Mouse (Mus musculus) forebrain, embryonic 13.5 days (tissue): ENCODE measurements at regions not wholly inside any gene's neighbourhood (a gene's known extent, or its start where the extent isn't known, plus 50 kb on each side); places are given as distances from the start of the nearest gene placed in this dataset.

Experiments
- ATAC-seq: fragments of 200-750 bp; cut with Nextera tagmentation; 2 replicates; pipeline ENCODE4 v1.8.0; 2017
- H3K27ac ChIP-seq: fragments of 300-500 bp; sonication (generic); 2 replicates; pipeline ENCODE4 v1.5.1; 2015; ENCODE audit warnings: inconsistent platforms, mild to moderate bottlenecking, moderate library complexity
- H3K27me3 ChIP-seq: fragments of 300-500 bp; sonication (generic); 2 replicates; pipeline ENCODE4 v1.6.1; 2015; ENCODE audit warnings: mild to moderate bottlenecking, inconsistent platforms
- H3K36me3 ChIP-seq: fragments of 300-500 bp; sonication (generic); 2 replicates; pipeline ENCODE4 v1.6.1; 2015; ENCODE audit warnings: mild to moderate bottlenecking, inconsistent platforms; ENCODE audit not compliant: poor library complexity, severe bottlenecking
- H3K4me1 ChIP-seq: fragments of 300-500 bp; sonication (generic); 2 replicates; pipeline ENCODE4 v1.6.1; 2015; ENCODE audit warnings: inconsistent platforms
- H3K4me2 ChIP-seq: fragments of 300-500 bp; sonication (generic); 2 replicates; pipeline ENCODE4 v1.6.1; 2015; ENCODE audit warnings: inconsistent platforms, mild to moderate bottlenecking, moderate library complexity
- H3K4me3 ChIP-seq: fragments of 300-500 bp; sonication (generic); 2 replicates; pipeline ENCODE4 v1.5.1; 2015; ENCODE audit warnings: mild to moderate bottlenecking, inconsistent platforms
- H3K9ac ChIP-seq: fragments of 300-500 bp; sonication (generic); 2 replicates; pipeline ENCODE4 v1.6.1; 2015; ENCODE audit warnings: mild to moderate bottlenecking, inconsistent platforms
- H3K9me3 ChIP-seq: fragments of 300-500 bp; sonication (generic); replicated peaks from 2 replicates; pipeline ENCODE4 v1.6.1; 2016; ENCODE audit warnings: inconsistent platforms
- WGBS: fragments of 180-500 bp; shearing (Covaris S2); methylation state at CpG from one replicate; pipeline ENCODE4 v1.1.7; 2015; 5-methylcytosine and 5-hydroxymethylcytosine counted together

GRCm38 (mm10) chr2:170675731-170676130, 55.9 kb upstream of the Dok5 start:
- Histone ChIP-seq H3K9ac (no peak overlapping the region), H3K4me3 (no peak overlapping the region), H3K4me1 (no peaks in the 10 kb centered on the region), H3K27me3 (no peaks in the 10 kb centered on the region), H3K4me2 (no peak overlapping the region), H3K27ac (no peak overlapping the region), H3K36me3 (no peaks in the 10 kb centered on the region), H3K9me3 (peaks cover 3% of the 10 kb centered on the region; the same call in 1 of the 2 replicates)
- 89% methylated on average over 10 of the region's 10 CpGs for WGBS
- no peak for ATAC-seq

- ATAC-seq = no peak
- no peaks in the 10 kb centered on the region for H3K36me3 ChIP-seq
- H3K9ac ChIP-seq = no peak overlapping the region
- no peak overlapping the region for H3K4me3 ChIP-seq
- H3K27ac ChIP-seq = no peak overlapping the region
- H3K4me2 ChIP-seq = no peak overlapping the region
- H3K4me1 ChIP-seq = no peaks in the 10 kb centered on the region
- H3K27me3 ChIP-seq = no peaks in the 10 kb centered on the region
- 91% methylated on average over 6 of the region's 6 CpGs for WGBS
- peaks cover 3% of the 10 kb centered on the region; the same call in 1 of the 2 replicates for H3K9me3 ChIP-seq
These were observed 57.9 kb upstream of the Dok5 start for GRCm38 (mm10) chr2:170673683-170674082.

GRCm38 (mm10) chr2:170672789-170673188, 58.8 kb upstream of the Dok5 start:
- H3K27ac ChIP-seq = no peak overlapping the region
- 97% methylated on average over 1 of the region's 1 CpGs for WGBS
- H3K4me3 ChIP-seq = no peak overlapping the region
- ATAC-seq = no peak
- no peak overlapping the region for H3K9ac ChIP-seq
- no peaks in the 10 kb centered on the region for H3K4me1 ChIP-seq
- peaks cover 3% of the 10 kb centered on the region; the same call in 1 of the 2 replicates for H3K9me3 ChIP-seq
- no peaks in the 10 kb centered on the region for H3K36me3 ChIP-seq
- no peak overlapping the region for H3K4me2 ChIP-seq
- H3K27me3 ChIP-seq = no peaks in the 10 kb centered on the region

- H3K9ac ChIP-seq = no peak overlapping the region
- H3K27me3 ChIP-seq = no peaks in the 10 kb centered on the region
- WGBS = 74% methylated on average over 12 of the region's 12 CpGs
- no peaks in the 10 kb centered on the region for H3K4me1 ChIP-seq
- no peaks in the 10 kb centered on the region for H3K36me3 ChIP-seq
- ATAC-seq = no peak
- H3K4me2 ChIP-seq = no peak overlapping the region
- no peak overlapping the region for H3K27ac ChIP-seq
- no peak overlapping the region for H3K4me3 ChIP-seq
- no peaks in the 10 kb centered on the region; the same call in 1 of the 2 replicates for H3K9me3 ChIP-seq
These were observed 62.6 kb upstream of the Dok5 start for GRCm38 (mm10) chr2:170668960-170669359.

GRCm38 (mm10) chr2:170668497-170668896, 63.1 kb upstream of the Dok5 start:
- Histone ChIP-seq H3K4me1 (no peaks in the 10 kb centered on the region), H3K27ac (no peak overlapping the region), H3K36me3 (no peaks in the 10 kb centered on the region), H3K9ac (no peak overlapping the region), H3K27me3 (no peaks in the 10 kb centered on the region), H3K9me3 (no peaks in the 10 kb centered on the region), H3K4me2 (no peak overlapping the region), H3K4me3 (no peak overlapping the region)
- 67% methylated on average over 6 of the region's 6 CpGs for WGBS
- ATAC-seq = no peak

- peak; percentile 65 for ATAC-seq
- peak overlapping the region; percentile 70 for H3K27ac ChIP-seq
These were observed 60.5 kb upstream of the 4930470P17Rik start for GRCm38 (mm10) chr2:170662069-170662980.

GRCm38 (mm10) chr2:170659291-170659690, 57.5 kb upstream of the 4930470P17Rik start:
- no peak; the same call in 1 of the 2 replicates for ATAC-seq
- 12% methylated on average over 8 of the region's 8 CpGs for WGBS
- no peak overlapping the region for H3K9ac ChIP-seq
- no peak overlapping the region for H3K4me3 ChIP-seq
- H3K9me3 ChIP-seq = no peaks in the 10 kb centered on the region
- no peaks in the 10 kb centered on the region for H3K27me3 ChIP-seq
- peaks cover 52% of the 10 kb centered on the region for H3K4me1 ChIP-seq
- H3K36me3 ChIP-seq = no peaks in the 10 kb centered on the region
- H3K27ac ChIP-seq = peak overlapping the region; percentile 45
- 0 out of 2 replicates have a peak overlapping the region, but pooled peaks have one; percentile 10 for H3K4me2 ChIP-seq

More at GRCm38 (mm10) chr2:170662069-170662980, 60.5 kb upstream of the 4930470P17Rik start:
- peak overlapping the region; percentile 48; the same call in 1 of the 2 replicates for H3K9ac ChIP-seq
- peak overlapping the region; percentile 23 for H3K4me3 ChIP-seq
- H3K36me3 ChIP-seq = no peaks in the 10 kb centered on the region
- H3K4me1 ChIP-seq = peaks cover 49% of the 10 kb centered on the region
- H3K9me3 ChIP-seq = no peaks in the 10 kb centered on the region
- peak overlapping the region; percentile 49 for H3K4me2 ChIP-seq
- WGBS = 44% methylated on average over 25 of the region's 25 CpGs
- H3K27me3 ChIP-seq = no peaks in the 10 kb centered on the region

- WGBS = 42% methylated on average over 7 of the region's 7 CpGs
- H3K9me3 ChIP-seq = no peaks in the 10 kb centered on the region
- no peak for ATAC-seq
- no peak overlapping the region for H3K9ac ChIP-seq
- no peak overlapping the region for H3K4me3 ChIP-seq
- H3K27ac ChIP-seq = no peak overlapping the region
- no peaks in the 10 kb centered on the region for H3K27me3 ChIP-seq
- no peak overlapping the region for H3K4me2 ChIP-seq
- no peaks in the 10 kb centered on the region for H3K36me3 ChIP-seq
- peaks cover 54% of the 10 kb centered on the region for H3K4me1 ChIP-seq
These were observed 56.7 kb upstream of the 4930470P17Rik start for GRCm38 (mm10) chr2:170658520-170658919.

GRCm38 (mm10) chr2:170657821-170658221, 56.0 kb upstream of the 4930470P17Rik start:
- no peak for ATAC-seq

GRCm38 (mm10) chr2:170652128-170652527, 50.3 kb upstream of the 4930470P17Rik start:
- Histone ChIP-seq H3K27ac (no peak overlapping the region), H3K4me2 (no peak overlapping the region)

More at GRCm38 (mm10) chr2:170657821-170658221, 56.0 kb upstream of the 4930470P17Rik start:
- no peaks in the 10 kb centered on the region for H3K27me3 ChIP-seq
- no peak overlapping the region for H3K4me3 ChIP-seq
- H3K9me3 ChIP-seq = no peaks in the 10 kb centered on the region
- no peaks in the 10 kb centered on the region for H3K36me3 ChIP-seq
- 1% methylated on average over 7 of the region's 7 CpGs for WGBS
- H3K4me1 ChIP-seq = peaks cover 58% of the 10 kb centered on the region
- peak overlapping the region; percentile 26 for H3K4me2 ChIP-seq
- H3K9ac ChIP-seq = no peak overlapping the region
- peak overlapping the region; percentile 54 for H3K27ac ChIP-seq

More at GRCm38 (mm10) chr2:170652128-170652527, 50.3 kb upstream of the 4930470P17Rik start:
- WGBS = 95% methylated on average over 11 of the region's 11 CpGs
- no peak for ATAC-seq
- Histone ChIP-seq H3K4me3 (no peak overlapping the region), H3K9ac (no peak overlapping the region), H3K36me3 (no peaks in the 10 kb centered on the region), H3K27me3 (no peaks in the 10 kb centered on the region), H3K4me1 (peaks cover 13% of the 10 kb centered on the region), H3K9me3 (no peaks in the 10 kb centered on the region)
